Mouse (Mus musculus) liver, embryonic 12.5 days (tissue): Measurements from ENCODE around the gene Ttll8. TPM values are rescaled to one million over a fixed set of nuclear protein-coding genes. Genes with fewer than 3 reads are reported as not detected.

Experiments
- ATAC-seq: fragments of 200-750 bp; cut with Nextera tagmentation; 2 replicates; pipeline ENCODE4 v1.8.0; 2017; ENCODE audit warnings: moderate number of reproducible peaks, mild to moderate bottlenecking, moderate library complexity
- H3K27ac ChIP-seq: fragments of 300-500 bp; sonication (generic); 2 replicates; pipeline ENCODE4 v1.5.1; 2016; ENCODE audit warnings: mild to moderate bottlenecking
- H3K27me3 ChIP-seq: fragments of 300-500 bp; sonication (generic); replicated peaks from 2 replicates; pipeline ENCODE4 v1.6.1; 2016; ENCODE audit warnings: mild to moderate bottlenecking, moderate library complexity
- H3K36me3 ChIP-seq: fragments of 300-500 bp; sonication (generic); 2 replicates; pipeline ENCODE4 v1.6.1; 2016; ENCODE audit warnings: mild to moderate bottlenecking, moderate library complexity
- H3K4me1 ChIP-seq: fragments of 300-500 bp; sonication (generic); 2 replicates; pipeline ENCODE4 v1.6.1; 2016
- H3K4me2 ChIP-seq: fragments of 300-500 bp; sonication (generic); 2 replicates; pipeline ENCODE4 v1.6.1; 2016; ENCODE audit warnings: mild to moderate bottlenecking, moderate library complexity
- H3K4me3 ChIP-seq: fragments of 300-500 bp; sonication (generic); 2 replicates; pipeline ENCODE4 v1.5.1; 2016; ENCODE audit warnings: mild to moderate bottlenecking, moderate library complexity
- H3K9ac ChIP-seq: fragments of 300-500 bp; sonication (generic); 2 replicates; pipeline ENCODE4 v1.6.1; 2016; ENCODE audit warnings: mild to moderate bottlenecking, moderate library complexity
- H3K9me3 ChIP-seq: fragments of 300-500 bp; sonication (generic); replicated peaks from 2 replicates; pipeline ENCODE4 v1.6.1; 2016; ENCODE audit warnings: mild to moderate bottlenecking, moderate library complexity
- WGBS: fragments of 180-500 bp; shearing (Covaris S2); methylation state at CpG from one replicate; pipeline ENCODE4 v1.1.7; 2016; ENCODE audit not compliant: insufficient replicate concordance; 5-methylcytosine and 5-hydroxymethylcytosine counted together
- polyA plus RNA-seq: library from polyadenylated mRNA; unstranded; fragments of >200 nt; fragmentation: Nextera tagmentation; extraction: Ambion mirVana; gene quantifications from 2 replicates; pipeline ENCODE4 v1.2.1, GENCODE M21; 2016

Gene Ttll8
- polyA plus RNA-seq, 1 experiment from 2014 or later: not detected

GRCm38 (mm10) chr15:88842300-88842673 is 111.9 kb downstream of the Ttll8 start:
- Histone ChIP-seq H3K9ac (no peak overlapping the region), H3K4me1 (peaks cover 21% of the 10 kb centered on the region), H3K9me3 (no peaks in the 10 kb centered on the region), H3K36me3 (no peaks in the 10 kb centered on the region), H3K4me2 (no peak overlapping the region), H3K4me3 (no peak overlapping the region), H3K27ac (no peak overlapping the region), H3K27me3 (peaks cover 23% of the 10 kb centered on the region)
- ATAC-seq: no peak
- 50% methylated on average over 3 of the region's 3 CpGs for WGBS

DNA sequence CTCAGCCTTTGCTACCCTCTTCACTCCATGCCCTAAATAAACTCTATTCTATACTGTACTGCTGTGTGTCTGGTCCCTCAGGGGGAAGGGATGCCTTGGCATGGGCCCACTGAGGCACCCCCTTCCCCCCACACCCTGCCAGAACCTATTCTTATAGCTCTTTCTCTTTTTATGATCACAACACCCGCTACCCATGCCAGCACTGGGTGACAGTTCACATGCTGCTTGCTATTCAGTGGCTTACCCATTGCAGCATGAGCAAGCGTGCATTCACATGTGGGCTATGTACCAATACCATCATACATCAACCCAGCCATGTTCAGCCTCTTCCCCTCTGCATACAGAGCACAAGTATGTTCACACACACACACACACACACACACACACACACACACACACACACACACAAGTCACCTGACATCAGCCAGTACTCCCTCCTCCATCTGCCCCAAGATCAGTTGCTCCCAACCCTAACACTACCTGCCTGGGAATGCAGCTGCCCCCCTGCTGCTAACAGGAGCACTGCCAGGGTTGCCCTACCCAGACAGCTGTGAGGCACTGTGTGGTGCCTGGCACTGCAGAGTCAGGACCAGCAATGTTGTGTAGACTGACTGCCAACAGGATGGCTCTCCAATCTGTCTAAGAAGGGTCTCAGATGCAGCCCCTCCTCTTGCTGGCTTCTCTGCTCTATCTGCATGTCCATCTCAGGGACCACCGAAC is 112.5 kb downstream of the Ttll8 start:
- Histone ChIP-seq H3K9ac (no peak overlapping the region), H3K27me3 (peaks cover 29% of the 10 kb centered on the region), H3K4me2 (no peak overlapping the region), H3K4me1 (peaks cover 25% of the 10 kb centered on the region), H3K27ac (no peak overlapping the region), H3K36me3 (no peaks in the 10 kb centered on the region), H3K9me3 (no peaks in the 10 kb centered on the region), H3K4me3 (no peak overlapping the region)
- no peak for ATAC-seq
- 63% methylated on average over 3 of the region's 3 CpGs for WGBS

GRCm38 (mm10) chr15:88841160-88841559 is 113.1 kb downstream of the Ttll8 start:
- no peak overlapping the region for H3K4me3 ChIP-seq
- WGBS: 73% methylated on average over 2 of the region's 2 CpGs
- no peaks in the 10 kb centered on the region for H3K9me3 ChIP-seq
- no peaks in the 10 kb centered on the region for H3K36me3 ChIP-seq
- peaks cover 32% of the 10 kb centered on the region for H3K27me3 ChIP-seq
- H3K4me2 ChIP-seq: no peak overlapping the region
- no peak overlapping the region for H3K9ac ChIP-seq
- ATAC-seq: no peak
- H3K4me1 ChIP-seq: peaks cover 25% of the 10 kb centered on the region
- H3K27ac ChIP-seq: no peak overlapping the region

Other genes with a start within 250 kb of the Ttll8 start
- gene Brd1, start 220.2 kb downstream of the Ttll8 start, polyA plus RNA-seq: 8.2 and 8.9 TPM in 2 replicates
- gene Zbed4, start 202.8 kb downstream of the Ttll8 start, polyA plus RNA-seq: 16.5 and 17.6 TPM in 2 replicates
- gene Alg12, start 135.1 kb downstream of the Ttll8 start, polyA plus RNA-seq: 6.9 and 7.6 TPM in 2 replicates
- gene Creld2, start 134.8 kb downstream of the Ttll8 start, polyA plus RNA-seq: 61.1 and 68.6 TPM in 2 replicates
- gene Pim3, start 92.2 kb downstream of the Ttll8 start, polyA plus RNA-seq: 22.5 and 23.5 TPM in 2 replicates
- gene Mlc1, start 24.6 kb upstream of the Ttll8 start, polyA plus RNA-seq: not detected in 2 replicates
- gene Mov10l1, start 28.5 kb upstream of the Ttll8 start, polyA plus RNA-seq: not detected in 2 replicates
- gene Panx2, start 105.3 kb upstream of the Ttll8 start, polyA plus RNA-seq: 0.04 TPM in 1 of 2 replicates, not detected in the other
- gene Trabd, start 120.7 kb upstream of the Ttll8 start, polyA plus RNA-seq: 18.4 and 22.9 TPM in 2 replicates
- 11.6 and 12.8 TPM in 2 replicates for gene Selenoo, start 134.7 kb upstream of the Ttll8 start, polyA plus RNA-seq
- 11.8 and 12.7 TPM in 2 replicates for gene Tubgcp6, start 168.7 kb upstream of the Ttll8 start, polyA plus RNA-seq
- gene Hdac10, start 174.3 kb upstream of the Ttll8 start, polyA plus RNA-seq: 12.8 and 15.3 TPM in 2 replicates
- gene Mapk12, start 186.3 kb upstream of the Ttll8 start, polyA plus RNA-seq: 2.3 and 2.7 TPM in 2 replicates
- 1.8 TPM in 2 replicates for gene Mapk11, start 195.2 kb upstream of the Ttll8 start, polyA plus RNA-seq
- gene Plxnb2, start 226.4 kb upstream of the Ttll8 start, polyA plus RNA-seq: 38.5 and 38.8 TPM in 2 replicates
- gene Dennd6b, start 242.1 kb upstream of the Ttll8 start, polyA plus RNA-seq: 5.3 and 5.5 TPM in 2 replicates